Mouse (Mus musculus): ENCODE measurements around the gene Zfp579. TPM values are rescaled to one million over a fixed set of nuclear protein-coding genes. Genes with fewer than 3 reads are reported as not detected.

Zfp579 gene
- total RNA-seq, 4 experiments from 2014 or later = 7.1 to 9.8 (median 8.7) TPM

DNA sequence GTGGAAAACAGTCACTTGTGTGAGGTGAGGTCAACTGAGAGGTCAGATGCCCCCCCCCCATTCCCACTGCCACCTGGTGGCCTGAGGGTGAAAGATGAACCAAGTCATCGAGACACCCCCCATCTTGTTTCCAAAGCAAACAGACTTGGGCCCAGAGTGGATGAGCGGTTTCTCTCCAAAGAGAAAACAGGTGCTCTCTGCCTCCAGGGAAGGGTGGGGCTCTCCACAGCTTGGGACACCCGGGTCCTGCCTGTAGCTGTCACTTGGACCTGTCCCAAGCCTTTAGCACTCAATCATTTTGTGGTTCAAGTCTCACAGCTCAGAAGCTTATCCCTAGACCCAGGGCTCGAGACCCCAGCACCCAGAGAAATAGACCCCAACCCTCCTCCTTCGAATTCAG is 32.4 kb downstream of the Zfp579 start:
- no peak for DNase-seq (ENCODE audit: low spot score in 2 of 2)

DNA sequence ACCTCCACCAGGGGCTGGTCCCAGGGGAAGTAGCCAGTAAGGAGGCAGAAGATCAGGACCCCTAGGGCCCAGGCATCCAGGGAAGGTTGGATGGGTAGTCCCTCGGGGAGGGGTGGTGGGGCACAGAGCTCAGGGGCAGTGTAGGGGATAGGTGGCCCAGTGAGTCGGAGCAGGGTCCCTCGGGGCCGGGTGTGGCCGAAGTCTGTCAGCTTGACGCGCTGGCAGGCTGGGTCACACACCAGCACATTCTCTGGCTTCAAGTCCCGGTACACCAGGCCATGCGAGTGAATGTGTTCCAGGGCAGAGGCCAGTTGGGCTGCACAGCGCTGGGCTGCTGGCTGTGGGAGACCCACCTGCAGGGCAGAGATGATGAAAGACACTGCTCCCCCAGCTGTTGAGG is 38.6 kb downstream of the Zfp579 start:
- DNase-seq (ENCODE audit: low spot score in 2 of 2) = no peak

DNA sequence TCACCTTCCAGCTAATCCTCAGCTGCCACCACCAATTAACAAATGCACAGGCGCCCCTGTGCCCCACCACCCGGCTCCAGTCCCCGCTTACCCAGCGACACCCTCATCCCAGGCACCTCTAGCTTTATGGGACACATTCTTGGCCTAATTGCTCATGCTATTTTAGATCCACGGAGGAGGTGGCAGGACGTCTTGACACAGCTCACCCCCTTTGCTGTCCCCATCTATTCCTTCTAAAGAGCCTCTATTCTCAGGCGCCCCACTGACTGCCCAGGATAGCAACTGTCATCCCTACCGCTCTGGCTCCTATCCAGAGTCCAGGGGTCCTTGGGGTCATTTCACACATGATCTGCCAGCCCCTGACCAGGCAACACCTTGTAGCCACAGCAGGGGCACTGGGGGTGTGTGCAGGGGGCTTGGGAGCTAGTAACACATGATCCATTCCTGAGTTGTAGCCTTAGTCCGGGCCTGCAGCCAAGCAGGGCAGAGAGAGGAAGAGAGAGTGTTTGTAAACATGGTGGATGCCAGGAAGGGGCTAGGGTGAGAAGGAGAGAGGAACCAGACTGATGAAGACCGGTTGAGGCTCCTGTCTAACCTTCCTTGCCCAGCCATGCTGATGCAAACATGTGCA is 42.0 kb downstream of the Zfp579 start:
- peak in 1 of 2 experiments; percentile 33 for DNase-seq (ENCODE audit: low spot score in 2 of 2)

DNA sequence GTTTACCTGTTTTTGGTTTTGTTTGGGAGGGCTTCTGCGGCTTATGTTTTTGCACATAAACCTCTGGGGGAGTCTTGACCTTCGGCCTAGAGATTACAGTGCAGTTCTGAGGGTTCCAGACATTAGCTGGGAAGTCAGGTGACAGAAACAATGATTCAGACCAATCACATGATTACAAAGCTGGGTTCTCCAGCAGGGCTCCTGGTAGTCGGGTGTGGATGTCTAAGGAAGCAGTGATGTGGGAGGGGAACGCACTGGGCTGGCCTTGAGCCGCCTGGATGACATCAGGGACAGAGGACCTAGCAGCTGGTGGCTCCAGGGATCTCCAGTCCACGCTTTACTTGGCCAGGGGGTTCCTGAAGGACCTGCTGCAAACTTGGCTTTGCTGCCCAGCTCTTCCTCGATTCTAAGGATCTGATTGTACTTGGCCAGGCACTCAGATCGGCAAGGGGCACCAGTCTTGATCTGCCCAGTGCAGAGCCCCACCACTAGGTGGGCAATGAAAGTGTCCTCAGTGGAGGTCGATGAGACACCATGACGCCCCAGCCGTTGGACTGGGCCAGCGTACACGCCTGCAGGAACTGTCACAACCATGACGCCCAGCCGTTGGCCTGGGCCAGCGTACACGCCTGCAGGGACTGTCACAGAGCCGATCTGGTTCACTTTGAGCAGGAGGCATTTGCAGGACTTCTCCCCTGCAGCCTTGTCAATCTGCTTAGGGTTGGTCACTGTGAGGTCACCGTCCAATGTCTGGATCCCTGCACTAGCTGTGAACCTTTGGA is 45.2 kb downstream of the Zfp579 start:
- no peak for DNase-seq (ENCODE audit: low spot score in 2 of 2)

DNA sequence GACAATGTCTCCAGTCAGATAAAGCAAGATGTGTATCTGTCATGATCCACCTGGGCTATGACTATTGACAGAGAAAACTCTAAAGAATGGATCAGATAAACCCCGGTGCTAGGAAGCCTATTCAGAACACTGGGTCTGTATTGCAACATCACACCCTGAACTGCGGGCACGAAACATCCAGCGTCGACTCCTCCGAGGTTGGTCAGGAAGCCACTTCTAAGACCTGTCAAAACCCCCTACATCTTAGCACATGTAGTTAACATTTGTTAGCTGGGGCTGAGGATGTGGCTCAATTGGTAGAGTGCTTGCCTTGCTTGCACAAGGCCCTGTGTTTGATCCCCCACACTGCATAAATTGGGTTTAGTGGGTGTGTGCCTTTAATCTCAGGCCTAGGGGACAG is 47.6 kb downstream of the Zfp579 start:
- no peak for DNase-seq (ENCODE audit: low spot score in 2 of 2)

DNA sequence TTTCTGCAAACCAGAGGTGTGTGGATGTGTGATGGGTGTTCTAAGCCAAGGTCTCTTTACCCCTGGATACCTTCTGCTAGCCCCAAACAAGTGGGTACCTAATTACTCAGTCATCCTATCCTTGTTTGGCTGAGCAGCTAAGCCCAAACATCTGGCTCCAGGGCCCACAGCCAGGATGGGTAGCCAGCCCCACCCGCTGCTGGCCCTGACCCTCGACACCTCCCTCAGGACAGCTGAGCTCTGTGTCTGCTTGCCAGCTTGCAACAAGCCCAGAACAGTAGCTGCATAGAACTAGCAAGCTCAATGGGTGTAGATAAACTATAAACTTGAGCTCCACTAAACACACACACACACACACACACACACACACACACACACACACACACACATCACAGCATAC is 48.1 kb downstream of the Zfp579 start:
- peak; percentile 75 to 85 for DNase-seq (ENCODE audit: low spot score in 2 of 2)

DNA sequence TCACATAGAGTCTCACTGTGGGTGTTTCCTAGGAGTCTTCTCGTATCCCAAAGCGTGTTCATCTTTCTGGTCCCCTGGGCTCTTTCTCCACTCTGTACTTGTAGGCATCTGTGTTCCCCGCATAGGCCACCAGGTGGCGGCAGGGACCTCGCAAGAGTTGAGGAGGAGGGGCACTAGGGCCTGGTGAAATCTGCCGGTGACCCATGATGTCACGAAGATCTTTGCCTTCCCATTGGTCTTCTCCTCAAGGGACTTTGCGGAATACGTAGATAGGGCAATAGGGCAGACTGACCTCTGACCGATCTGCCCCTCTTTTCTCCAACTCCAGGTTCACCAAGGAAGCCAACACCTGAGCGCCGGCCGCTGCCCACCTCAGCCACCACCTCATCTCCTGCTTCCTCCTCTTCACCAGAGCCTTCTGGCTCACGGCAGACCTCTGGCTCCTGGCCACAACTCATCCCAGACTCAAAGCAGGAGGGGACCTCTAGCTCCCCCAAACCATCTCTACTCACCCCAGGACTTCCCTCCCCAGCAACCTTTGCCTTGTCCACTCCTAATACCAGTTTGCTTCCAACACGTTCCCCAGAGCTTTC is 52.6 kb downstream of the Zfp579 start:
- DNase-seq (ENCODE audit: low spot score in 2 of 2) = peak; percentile 90 to 95

DNA sequence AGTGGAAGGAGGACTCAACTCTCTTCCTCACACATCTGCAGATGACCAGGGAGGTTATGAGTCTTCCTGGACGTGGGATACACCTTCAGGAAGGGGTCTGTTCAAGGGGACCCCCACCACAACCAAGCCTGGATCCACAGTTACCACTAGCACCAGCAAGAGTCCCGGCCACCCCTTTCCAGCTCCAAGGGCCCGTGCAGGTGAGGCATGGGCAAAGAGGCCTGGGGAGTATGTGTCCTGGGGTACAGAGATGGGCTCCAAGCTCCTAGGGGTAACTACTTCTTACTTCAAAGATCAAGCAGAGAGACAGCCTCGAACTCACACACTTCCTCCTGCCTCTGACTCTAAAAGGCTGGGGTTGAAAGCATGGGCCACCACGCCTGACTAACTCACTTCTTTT is 53.3 kb downstream of the Zfp579 start:
- no peak for DNase-seq (ENCODE audit: low spot score in 2 of 2)

DNA sequence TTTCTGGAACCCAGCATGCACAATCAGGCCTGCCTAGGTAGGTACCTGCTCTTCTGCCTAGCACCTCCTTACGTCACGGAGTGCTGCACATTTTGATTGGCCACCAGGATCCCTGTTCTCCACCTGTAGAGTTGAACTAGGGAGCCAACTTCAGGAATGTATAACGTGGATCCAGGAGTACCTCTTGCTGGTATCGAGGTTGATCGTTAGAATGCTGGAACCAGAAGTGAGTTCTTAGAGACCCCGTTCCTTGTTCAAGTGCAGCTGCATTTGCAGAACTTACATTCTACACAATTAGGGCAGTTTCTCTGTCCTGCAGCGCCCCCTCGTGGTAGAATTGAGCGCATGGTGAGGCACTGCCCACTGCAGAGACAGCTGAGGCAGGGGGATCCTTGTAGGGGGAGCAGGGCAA is 55.9 kb downstream of the Zfp579 start:
- DNase-seq (ENCODE audit: low spot score in 2 of 2) = peak; percentile 61 to 66

DNA sequence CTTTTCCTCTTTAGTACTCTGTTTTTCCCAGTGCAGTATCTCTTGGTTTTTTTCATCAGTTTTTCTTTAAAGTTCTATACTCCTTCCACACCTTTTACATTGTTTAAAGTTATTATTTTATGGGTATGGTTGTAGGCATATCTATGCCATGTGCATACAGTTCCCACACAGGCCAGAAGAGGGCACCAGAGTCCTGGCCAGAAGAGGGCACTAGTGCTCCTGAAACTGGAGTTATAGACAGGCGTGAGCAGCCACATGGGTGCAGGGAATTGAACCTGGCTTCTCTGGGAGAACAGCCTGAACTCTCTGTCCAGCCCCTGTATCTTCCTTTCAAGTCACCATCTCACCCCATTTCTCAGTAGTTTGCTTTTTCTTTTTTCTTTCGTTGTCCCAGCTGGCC is 57.5 kb downstream of the Zfp579 start:
- peak; percentile 55 to 58 for DNase-seq (ENCODE audit: low spot score in 2 of 2)

DNA sequence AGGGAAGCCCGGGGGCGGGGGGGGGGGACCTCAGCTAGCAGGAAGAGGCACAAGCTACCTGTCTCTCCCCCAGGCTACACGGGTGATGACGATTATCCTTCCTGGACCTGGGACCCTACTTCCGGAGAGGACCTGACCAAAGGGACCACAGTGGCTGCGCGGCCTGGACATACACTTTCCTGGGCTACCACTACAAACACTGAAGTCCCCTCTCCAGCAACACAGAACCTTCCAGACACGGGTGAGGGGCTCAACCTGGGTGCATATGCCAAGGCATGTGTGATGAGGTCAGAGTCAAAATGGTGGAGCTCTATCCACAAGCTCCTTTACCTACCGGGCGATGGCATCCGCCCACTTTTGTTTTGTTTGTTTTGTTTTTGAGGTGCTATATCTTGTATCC is 58.6 kb downstream of the Zfp579 start:
- DNase-seq (ENCODE audit: low spot score in 2 of 2) = no peak

DNA sequence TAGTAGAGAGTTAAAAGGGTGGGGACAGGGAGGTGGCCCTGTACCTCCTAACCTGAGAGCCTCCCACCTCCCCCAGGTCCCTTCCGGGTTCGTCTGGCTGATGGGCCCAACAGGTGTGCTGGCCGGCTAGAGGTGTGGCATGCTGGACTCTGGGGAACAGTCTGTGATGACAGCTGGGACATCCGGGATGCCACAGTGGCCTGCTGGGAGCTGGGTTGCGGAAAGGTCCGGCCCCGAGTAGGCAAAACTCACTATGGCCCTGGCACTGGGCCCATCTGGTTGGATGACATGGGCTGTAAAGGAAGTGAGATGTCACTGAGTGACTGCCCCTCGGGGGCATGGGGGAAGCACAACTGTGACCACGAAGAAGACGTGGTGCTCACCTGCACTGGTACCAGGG is 59.1 kb downstream of the Zfp579 start:
- DNase-seq (ENCODE audit: low spot score in 2 of 2) = no peak

DNA sequence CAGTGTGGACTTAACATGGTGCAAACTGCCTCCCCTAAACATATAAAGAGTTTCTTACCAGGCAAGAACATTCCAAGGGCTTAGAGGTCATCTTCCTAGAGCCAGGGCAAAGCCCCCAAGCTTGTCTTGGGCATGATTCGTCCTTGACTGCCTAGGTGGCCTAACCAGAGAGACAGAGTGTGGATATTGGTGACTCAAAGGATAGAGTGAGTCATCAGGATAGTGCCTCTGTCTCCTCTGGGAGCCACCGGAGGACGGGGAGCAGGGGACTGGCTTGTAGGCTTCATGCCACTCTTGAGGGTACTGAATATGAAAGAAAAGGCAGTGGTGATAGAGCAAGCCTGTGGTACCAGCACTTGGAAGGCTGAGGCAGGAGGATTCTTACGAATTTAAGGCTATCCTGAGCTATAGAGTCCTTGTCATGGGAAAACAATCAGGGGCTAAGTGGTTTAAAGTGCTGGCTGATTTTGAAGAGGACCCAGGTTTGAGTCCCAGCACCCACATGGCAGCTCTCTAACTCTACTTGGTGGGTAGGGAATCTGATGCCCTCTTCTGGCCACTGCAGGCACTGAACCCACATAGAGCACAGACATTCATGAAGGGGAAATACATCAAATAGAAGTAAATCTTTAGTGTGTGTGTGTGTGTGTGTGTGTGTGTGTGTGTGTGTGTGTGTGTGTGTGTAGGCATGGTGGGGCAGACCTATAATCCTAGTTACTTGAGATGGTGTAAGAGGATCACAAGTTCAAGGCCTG is 61.6 kb downstream of the Zfp579 start:
- no peak for DNase-seq (ENCODE audit: low spot score in 2 of 2)

Other genes with a start within 250 kb of the Zfp579 start
- not detected for gene Cox6b2, start 243.1 kb downstream of the Zfp579 start, total RNA-seq (2022)
- not detected for gene Fam71e2, start 224.9 kb downstream of the Zfp579 start, total RNA-seq (2022)
- gene Il11, start 213.3 kb downstream of the Zfp579 start, total RNA-seq (2022) = not detected
- not detected for gene Tmem190, start 213.2 kb downstream of the Zfp579 start, total RNA-seq (2022)
- 10 to 100 TPM in 1 of 4 experiments, 1 to 10 TPM in 3; 6.0 to 12.3 (median 7.4) TPM for gene Tmem238, start 206.5 kb downstream of the Zfp579 start, total RNA-seq (2022)
- 100 to 1,000 TPM; 347 to 558 (median 433) TPM for gene Rpl28, start 203.3 kb downstream of the Zfp579 start, total RNA-seq (2022)
- 100 to 1,000 TPM in 1 of 4 experiments, 10 to 100 TPM in 3; 92.3 to 102 (median 95.8) TPM for gene Ube2s, start 183.6 kb downstream of the Zfp579 start, total RNA-seq (2022)
- not detected for gene Shisa7, start 151.5 kb downstream of the Zfp579 start, total RNA-seq (2022)
- gene Isoc2b, start 125.9 kb downstream of the Zfp579 start, total RNA-seq (2022) = 1 to 10 TPM; 3.5 to 5.0 (median 3.8) TPM
- gene Isoc2a, start 119.0 kb downstream of the Zfp579 start, total RNA-seq (2022) = 10 to 100 TPM; 23.6 to 32.4 (median 28.2) TPM
- under 1 TPM in 3 of 4 experiments, not detected in 1; 0.29 to 0.81 (median 0.48) TPM for gene Gm36210, start 89.6 kb downstream of the Zfp579 start, total RNA-seq (2022)
- gene Zfp628, start 80.9 kb downstream of the Zfp579 start, total RNA-seq (2022) = 10 to 100 TPM in 2 of 4 experiments, 1 to 10 TPM in 2; 8.3 to 10.7 (median 9.7) TPM
- 1 to 10 TPM; 4.2 to 5.2 (median 4.6) TPM for gene Nat14, start 74.1 kb downstream of the Zfp579 start, total RNA-seq (2022)
- gene Ssc5d, start 70.4 kb downstream of the Zfp579 start, total RNA-seq (2022) = 1 to 10 TPM; 1.9 to 4.6 (median 2.5) TPM
- gene Sbk2, start 31.8 kb downstream of the Zfp579 start, total RNA-seq (2022) = 10 to 100 TPM; 55.4 to 88.7 (median 62.8) TPM
- 1 to 10 TPM in 3 of 4 experiments, under 1 TPM in 1; 0.58 to 1.6 (median 1.1) TPM for gene Sbk3, start 25.0 kb downstream of the Zfp579 start, total RNA-seq (2022)
- gene Zfp524, start 18.3 kb upstream of the Zfp579 start, total RNA-seq (2022) = 10 to 100 TPM in 2 of 4 experiments, 1 to 10 TPM in 2; 8.3 to 11.7 (median 10.2) TPM
- 10 to 100 TPM; 22.4 to 25.7 (median 24.6) TPM for gene Fiz1, start 18.5 kb upstream of the Zfp579 start, total RNA-seq (2022)
- not detected for gene Gm44973, start 19.3 kb upstream of the Zfp579 start, total RNA-seq (2022)
- 10 to 100 TPM; 12.4 to 16.3 (median 13.7) TPM for gene Zfp865, start 24.2 kb upstream of the Zfp579 start, total RNA-seq (2022)
- not detected for gene Ccdc106, start 24.4 kb upstream of the Zfp579 start, total RNA-seq (2022)
- not detected for gene 4632433K11Rik, start 38.0 kb upstream of the Zfp579 start, total RNA-seq (2022)
- 1 to 10 TPM; 2.3 to 3.0 (median 2.7) TPM for gene Zfp784, start 42.3 kb upstream of the Zfp579 start, total RNA-seq (2022)
- 1 to 10 TPM; 1.5 to 3.7 (median 3.1) TPM for gene Zfp580, start 55.4 kb upstream of the Zfp579 start, total RNA-seq (2022)
- 10 to 100 TPM; 38.2 to 52.9 (median 47.0) TPM for gene U2af2, start 66.0 kb upstream of the Zfp579 start, total RNA-seq (2022)
- 100 to 1,000 TPM; 164 to 200 (median 181) TPM for gene Epn1, start 84.1 kb upstream of the Zfp579 start, total RNA-seq (2022)
- not detected for gene Rfpl4, start 120.8 kb upstream of the Zfp579 start, total RNA-seq (2022)
- gene Rasl2-9, start 129.8 kb upstream of the Zfp579 start, total RNA-seq (2022) = 1 to 10 TPM; 2.1 to 2.9 (median 2.5) TPM
- not detected for gene Vmn1r55, start 153.5 kb upstream of the Zfp579 start, total RNA-seq (2022)
- not detected for gene Vmn1r56, start 200.6 kb upstream of the Zfp579 start, total RNA-seq (2022)
- not detected for gene Vmn1r57, start 222.3 kb upstream of the Zfp579 start, total RNA-seq (2022)

Data from gastrocnemius, adult 8-10 months (tissue).